Mouse (Mus musculus) lung, postnatal 4 days (tissue): ENCODE data around the gene Lmbr1.
"Not testable (repeated sequence)": the region's sequence is repeated elsewhere in the genome, so short reads cannot be mapped to it uniquely, and the experiment has no call there.

Source experiments
- DNase-seq, 2 experiments: peaks; one replicate each; pipeline ENCODE4 v3.0.0; 2021

Gene Lmbr1

GRCm38 (mm10) chr5:29378298-29379036 lies at the start of gene Lmbr1:
Gene Lmbr1 (minus strand): TSS chr5:29378390.
- DNase-seq, result peak; percentile 94 to 97

- not testable (repeated sequence) for DNase-seq
Measured at GRCm38 (mm10) chr5:29423330-29423729, 45.1 kb upstream of the Lmbr1 start.

- DNase-seq, result no peak
Measured at GRCm38 (mm10) chr5:29413041-29413440, 34.9 kb upstream of the Lmbr1 start.

GRCm38 (mm10) chr5:29410854-29411253 lies 32.7 kb upstream of the Lmbr1 start:
- no peak for DNase-seq

- DNase-seq, result no peak
Measured at GRCm38 (mm10) chr5:29398427-29398826, 20.2 kb upstream of the Lmbr1 start.

- peak; percentile 78 to 83 for DNase-seq
Measured at GRCm38 (mm10) chr5:29388944-29389765, 11.0 kb upstream of the Lmbr1 start.

GRCm38 (mm10) chr5:29388181-29388943 lies 10.2 kb upstream of the Lmbr1 start:
- DNase-seq, result peak; percentile 38 to 41

- no peak for DNase-seq
Measured at GRCm38 (mm10) chr5:29387591-29387990, 9.4 kb upstream of the Lmbr1 start.

- DNase-seq, result no peak
Measured at GRCm38 (mm10) chr5:29382776-29383175, 4.6 kb upstream of the Lmbr1 start.

GRCm38 (mm10) chr5:29380091-29380490 lies 1.9 kb upstream of the Lmbr1 start:
- no peak for DNase-seq

GRCm38 (mm10) chr5:29377590-29378297 lies 446 bp downstream of the Lmbr1 start:
- DNase-seq, result peak; percentile 42 to 64

- no peak for DNase-seq
Measured at GRCm38 (mm10) chr5:29363511-29363910, 14.7 kb downstream of the Lmbr1 start.

- DNase-seq, result no peak
Measured at GRCm38 (mm10) chr5:29335836-29336235, 42.4 kb downstream of the Lmbr1 start.

- no peak for DNase-seq
Measured at GRCm38 (mm10) chr5:29322503-29322902, 55.7 kb downstream of the Lmbr1 start.

GRCm38 (mm10) chr5:29309191-29309590 lies 69.0 kb downstream of the Lmbr1 start:
- no peak for DNase-seq

GRCm38 (mm10) chr5:29293194-29293593 lies 85.0 kb downstream of the Lmbr1 start:
- peak; percentile 41 to 70 for DNase-seq

- no peak for DNase-seq
Measured at GRCm38 (mm10) chr5:29290110-29290509, 88.1 kb downstream of the Lmbr1 start.

- no peak for DNase-seq
Measured at GRCm38 (mm10) chr5:29289703-29290102, 88.5 kb downstream of the Lmbr1 start.

GRCm38 (mm10) chr5:29281081-29281480 lies 97.1 kb downstream of the Lmbr1 start:
- no peak for DNase-seq

- no peak for DNase-seq
Measured at GRCm38 (mm10) chr5:29274746-29275145, 103.4 kb downstream of the Lmbr1 start.

GRCm38 (mm10) chr5:29273426-29273825 lies 104.8 kb downstream of the Lmbr1 start:
- no peak for DNase-seq

- DNase-seq, result peak in 1 of 2 experiments; percentile 7
Measured at GRCm38 (mm10) chr5:29270879-29271278, 107.3 kb downstream of the Lmbr1 start.

GRCm38 (mm10) chr5:29253876-29254275 lies 124.3 kb downstream of the Lmbr1 start:
- DNase-seq, result no peak
